Mouse (Mus musculus) lung, embryonic 15.5 days (tissue): ENCODE results near the gene Rps15. TPM values are rescaled to one million over a fixed set of nuclear protein-coding genes. Genes with fewer than 3 reads are reported as not detected.

ENCODE experiments used
- ATAC-seq: fragments of 200-750 bp; cut with Nextera tagmentation; 2 replicates; pipeline ENCODE4 v1.8.0; 2017; ENCODE audit warnings: moderate number of reproducible peaks, borderline replicate concordance; ENCODE audit not compliant: low FRiP score, low TSS enrichment; ENCODE audit errors: extremely low read depth
- H3K27ac ChIP-seq: fragments of 300-500 bp; sonication (generic); 2 replicates; pipeline ENCODE4 v1.5.1; 2015; ENCODE audit warnings: moderate library complexity, mild to moderate bottlenecking, inconsistent platforms
- H3K27me3 ChIP-seq: fragments of 300-500 bp; sonication (generic); 2 replicates; pipeline ENCODE4 v1.6.1; 2015; ENCODE audit warnings: inconsistent platforms
- H3K36me3 ChIP-seq: fragments of 300-500 bp; sonication (generic); 2 replicates; pipeline ENCODE4 v1.6.1; 2015; ENCODE audit warnings: inconsistent platforms
- H3K4me1 ChIP-seq: fragments of 300-500 bp; sonication (generic); 2 replicates; pipeline ENCODE4 v1.6.1; 2015; ENCODE audit warnings: inconsistent platforms
- H3K4me2 ChIP-seq: fragments of 300-500 bp; sonication (generic); 2 replicates; pipeline ENCODE4 v1.6.1; 2015; ENCODE audit warnings: inconsistent platforms, mild to moderate bottlenecking, moderate library complexity
- H3K4me3 ChIP-seq: fragments of 300-500 bp; sonication (generic); 2 replicates; pipeline ENCODE4 v1.5.1; 2015; ENCODE audit warnings: mild to moderate bottlenecking, inconsistent platforms
- H3K9ac ChIP-seq: fragments of 300-500 bp; sonication (generic); 2 replicates; pipeline ENCODE4 v1.6.1; 2015; ENCODE audit warnings: inconsistent platforms
- H3K9me3 ChIP-seq: fragments of 300-500 bp; sonication (generic); 2 replicates; pipeline ENCODE4 v1.6.1; 2016; ENCODE audit warnings: inconsistent platforms
- WGBS: fragments of 180-500 bp; shearing (Covaris S2); methylation state at CpG from one replicate; pipeline ENCODE4 v1.1.7; 2015; 5-methylcytosine and 5-hydroxymethylcytosine counted together
- polyA plus RNA-seq: library from polyadenylated mRNA; unstranded; fragments of >200 nt; fragmentation: Nextera tagmentation; extraction: Ambion mirVana; gene quantifications from 2 replicates; pipeline ENCODE4 v1.2.1, GENCODE M21; 2015

The Rps15 gene
- polyA plus RNA-seq, 1 experiment from 2014 or later = 907 TPM

- no peak overlapping the region for H3K27ac ChIP-seq
- H3K4me3 ChIP-seq = no peak overlapping the region
- no peak overlapping the region for H3K9ac ChIP-seq
- peaks cover 63% of the 10 kb centered on the region for H3K27me3 ChIP-seq
- peaks cover 14% of the 10 kb centered on the region for H3K36me3 ChIP-seq
- no peak for ATAC-seq
- 58% methylated on average over 8 of the region's 8 CpGs for WGBS
- peaks cover 38% of the 10 kb centered on the region for H3K4me1 ChIP-seq
- H3K4me2 ChIP-seq = no peak overlapping the region
- no peaks in the 10 kb centered on the region for H3K9me3 ChIP-seq
Observed at GRCm38 (mm10) chr10:80297526-80298133, 5.4 kb downstream of the Rps15 start.

GRCm38 (mm10) chr10:80298571-80299281 is 6.5 kb downstream of the Rps15 start:
- Histone ChIP-seq H3K4me3 (no peak overlapping the region), H3K27me3 (peaks cover 66% of the 10 kb centered on the region), H3K4me2 (no peak overlapping the region), H3K9ac (no peak overlapping the region), H3K9me3 (no peaks in the 10 kb centered on the region), H3K4me1 (peaks cover 37% of the 10 kb centered on the region), H3K36me3 (peaks cover 11% of the 10 kb centered on the region), H3K27ac (no peak overlapping the region)
- 5% methylated on average over 26 of the region's 26 CpGs for WGBS
- no peak for ATAC-seq

- H3K36me3 ChIP-seq = peaks cover 5% of the 10 kb centered on the region
- no peak overlapping the region for H3K4me3 ChIP-seq
- 13% methylated on average over 15 of the region's 15 CpGs for WGBS
- no peak overlapping the region for H3K9ac ChIP-seq
- H3K4me2 ChIP-seq = no peak overlapping the region
- no peak overlapping the region for H3K27ac ChIP-seq
- H3K4me1 ChIP-seq = peaks cover 31% of the 10 kb centered on the region
- H3K9me3 ChIP-seq = no peaks in the 10 kb centered on the region
- H3K27me3 ChIP-seq = peaks cover 72% of the 10 kb centered on the region
- ATAC-seq = no peak
Observed at GRCm38 (mm10) chr10:80299301-80299700, 7.0 kb downstream of the Rps15 start.

- H3K4me1 ChIP-seq = peaks cover 29% of the 10 kb centered on the region
- no peak overlapping the region for H3K27ac ChIP-seq
- H3K36me3 ChIP-seq = peaks cover under 1% of the 10 kb centered on the region
- H3K4me3 ChIP-seq = no peak overlapping the region
- H3K9ac ChIP-seq = no peak overlapping the region
- H3K4me2 ChIP-seq = no peak overlapping the region
- peaks cover 77% of the 10 kb centered on the region for H3K27me3 ChIP-seq
- no peak for ATAC-seq
- WGBS = 49% methylated on average over 10 of the region's 10 CpGs
- no peaks in the 10 kb centered on the region for H3K9me3 ChIP-seq
Observed at GRCm38 (mm10) chr10:80299824-80300223, 7.6 kb downstream of the Rps15 start.

- Histone ChIP-seq H3K4me3 (no peak overlapping the region), H3K36me3 (no peaks in the 10 kb centered on the region), H3K27ac (no peak overlapping the region), H3K27me3 (peaks cover 86% of the 10 kb centered on the region), H3K4me1 (peaks cover 24% of the 10 kb centered on the region), H3K9me3 (no peaks in the 10 kb centered on the region), H3K9ac (no peak overlapping the region), H3K4me2 (no peak overlapping the region)
- WGBS = 37% methylated on average over 11 of the region's 11 CpGs
- ATAC-seq = no peak
Observed at GRCm38 (mm10) chr10:80300672-80301181, 8.5 kb downstream of the Rps15 start.

- Histone ChIP-seq H3K36me3 (no peaks in the 10 kb centered on the region), H3K9ac (no peak overlapping the region), H3K4me2 (peak overlapping the region; percentile 32; the same call in 1 of the 2 replicates), H3K4me1 (peaks cover 20% of the 10 kb centered on the region), H3K9me3 (no peaks in the 10 kb centered on the region), H3K27me3 (peaks cover 92% of the 10 kb centered on the region), H3K4me3 (no peak overlapping the region), H3K27ac (peak overlapping the region; percentile 39; the same call in 1 of the 2 replicates)
- ATAC-seq = no peak
- 70% methylated on average over 9 of the region's 10 CpGs for WGBS
Observed at GRCm38 (mm10) chr10:80301256-80302081, 9.2 kb downstream of the Rps15 start.

GRCm38 (mm10) chr10:80302082-80302355 is 9.8 kb downstream of the Rps15 start:
- Histone ChIP-seq H3K4me3 (0 out of 2 replicates have a peak overlapping the region, but pooled peaks have one; percentile 1), H3K36me3 (no peaks in the 10 kb centered on the region), H3K9me3 (no peaks in the 10 kb centered on the region), H3K4me1 (peaks cover 20% of the 10 kb centered on the region), H3K27ac (peak overlapping the region; percentile 39), H3K27me3 (peaks cover 90% of the 10 kb centered on the region), H3K9ac (no peak overlapping the region), H3K4me2 (peak overlapping the region; percentile 32)
- 38% methylated on average over 5 of the region's 5 CpGs for WGBS
- ATAC-seq = no peak

- Histone ChIP-seq H3K4me2 (peak overlapping the region; percentile 32), H3K4me3 (0 out of 2 replicates have a peak overlapping the region, but pooled peaks have one; percentile 1), H3K9ac (no peak overlapping the region; the same call in 1 of the 2 replicates), H3K4me1 (peaks cover 20% of the 10 kb centered on the region), H3K27me3 (peaks cover 90% of the 10 kb centered on the region), H3K9me3 (no peaks in the 10 kb centered on the region), H3K36me3 (no peaks in the 10 kb centered on the region), H3K27ac (peak overlapping the region; percentile 44)
- WGBS = 6% methylated on average over 9 of the region's 9 CpGs
- ATAC-seq = peak; percentile 78
Observed at GRCm38 (mm10) chr10:80302471-80302881, 10.2 kb downstream of the Rps15 start.

DNA sequence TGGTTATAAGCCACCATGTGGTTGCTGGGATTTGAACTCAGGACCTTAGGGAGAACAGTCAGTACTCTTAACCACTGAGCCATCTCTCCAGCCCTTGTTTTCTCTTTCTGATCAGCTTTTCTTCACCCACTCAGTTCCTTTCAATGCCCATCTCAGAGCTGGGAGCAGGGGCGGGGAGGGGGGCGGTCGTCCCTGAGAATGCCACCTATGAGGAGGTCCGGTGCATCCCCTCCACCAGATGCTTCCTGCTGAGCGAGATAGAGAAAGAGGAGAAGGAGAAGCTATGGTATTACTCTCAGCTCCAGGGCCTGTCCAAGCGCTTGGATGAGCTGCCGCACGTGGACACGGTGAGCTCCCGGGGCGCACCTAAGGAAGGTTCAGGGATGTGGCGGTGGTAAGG is 12.2 kb downstream of the Rps15 start:
- H3K4me3 ChIP-seq = peak overlapping the region; percentile 16; the same call in 1 of the 2 replicates
- H3K9ac ChIP-seq = no peak overlapping the region
- 11% methylated on average over 12 of the region's 12 CpGs for WGBS
- no peaks in the 10 kb centered on the region for H3K36me3 ChIP-seq
- no peak for ATAC-seq
- no peaks in the 10 kb centered on the region for H3K9me3 ChIP-seq
- peaks cover 80% of the 10 kb centered on the region for H3K27me3 ChIP-seq
- H3K4me1 ChIP-seq = peaks cover 20% of the 10 kb centered on the region
- no peak overlapping the region for H3K27ac ChIP-seq
- peak overlapping the region; percentile 35 for H3K4me2 ChIP-seq

DNA sequence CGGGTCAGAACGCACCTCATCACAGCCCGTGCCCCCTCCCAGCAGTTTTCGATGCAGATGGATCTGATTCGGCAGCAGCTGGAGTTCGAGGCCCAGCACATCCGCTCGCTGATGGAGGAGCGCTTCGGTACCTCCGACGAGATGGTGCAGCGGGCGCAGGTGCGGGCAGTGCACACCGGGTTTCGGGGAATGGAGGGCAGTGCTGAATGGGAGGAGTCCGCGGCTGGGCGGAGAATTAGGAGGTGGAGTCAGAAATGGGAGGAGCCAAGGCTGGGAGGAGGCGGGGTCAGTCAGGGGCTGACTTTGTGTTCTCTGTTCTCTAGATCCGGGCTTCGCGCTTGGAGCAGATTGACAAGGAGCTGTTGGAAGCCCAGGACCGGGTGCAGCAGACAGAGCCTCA is 12.6 kb downstream of the Rps15 start:
- Histone ChIP-seq H3K9ac (no peak overlapping the region), H3K4me3 (peak overlapping the region; percentile 16; the same call in 1 of the 2 replicates), H3K9me3 (no peaks in the 10 kb centered on the region), H3K4me1 (peaks cover 20% of the 10 kb centered on the region), H3K36me3 (no peaks in the 10 kb centered on the region), H3K27me3 (peaks cover 77% of the 10 kb centered on the region), H3K27ac (no peak overlapping the region), H3K4me2 (peak overlapping the region; percentile 35)
- ATAC-seq = no peak
- WGBS = 12% methylated on average over 25 of the region's 25 CpGs

DNA sequence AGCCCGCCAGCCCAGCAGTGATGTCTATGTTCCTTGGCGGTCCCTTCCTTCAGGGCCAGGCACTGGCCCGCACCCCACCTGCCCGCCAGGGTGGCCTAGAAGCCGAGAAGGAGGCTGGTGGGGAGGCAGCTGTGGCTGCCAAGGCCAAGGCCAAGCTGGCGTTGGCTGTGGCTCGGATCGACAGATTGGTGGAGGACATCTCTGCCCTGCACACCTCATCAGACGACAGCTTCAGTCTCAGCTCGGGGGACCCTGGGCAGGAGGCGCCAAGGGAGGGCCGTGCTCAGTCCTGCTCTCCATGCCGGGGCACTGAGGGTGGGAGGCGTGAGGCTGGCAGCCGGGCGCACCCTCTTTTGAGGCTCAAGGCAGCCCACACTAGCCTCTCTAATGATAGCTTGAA is 19.3 kb downstream of the Rps15 start:
- Histone ChIP-seq H3K9me3 (no peaks in the 10 kb centered on the region), H3K4me2 (no peak overlapping the region), H3K27ac (no peak overlapping the region), H3K9ac (no peak overlapping the region), H3K36me3 (no peaks in the 10 kb centered on the region), H3K4me1 (peaks cover 29% of the 10 kb centered on the region), H3K27me3 (peaks cover 83% of the 10 kb centered on the region), H3K4me3 (no peak overlapping the region)
- no peak for ATAC-seq
- 67% methylated on average over 16 of the region's 16 CpGs for WGBS
